Mouse (Mus musculus) myocyte (in vitro differentiated cells): ENCODE measurements around the gene Pla2g2e.

Experiments used
- POLR2A ChIP-seq: IDR thresholded peaks from one replicate; pipeline ENCODE4 v1.6.1; 2011; ENCODE audit warnings: low read depth, mild to moderate bottlenecking, control low read depth, moderate library complexity; ENCODE audit not compliant: insufficient read length
- POLR2AphosphoS2 ChIP-seq: IDR thresholded peaks from one replicate; pipeline ENCODE4 v1.6.1; 2011; ENCODE audit warnings: low read depth, control low read depth; ENCODE audit not compliant: insufficient read length
- SRF ChIP-seq: IDR thresholded peaks from one replicate; pipeline ENCODE4 v1.6.1; 2011; ENCODE audit warnings: low read depth; ENCODE audit not compliant: control insufficient read depth, insufficient read length
- TCF12 ChIP-seq: IDR thresholded peaks from one replicate; pipeline ENCODE4 v1.6.1; 2011; ENCODE audit warnings: mild to moderate bottlenecking, control low read depth; ENCODE audit not compliant: poor library complexity, insufficient read depth, severe bottlenecking
- TCF3 ChIP-seq: IDR thresholded peaks from one replicate; pipeline ENCODE4 v1.6.1; 2011; ENCODE audit warnings: low read depth, control low read depth; ENCODE audit not compliant: insufficient read length
- USF1 ChIP-seq: IDR thresholded peaks from one replicate; pipeline ENCODE4 v1.6.1; 2011; ENCODE audit warnings: low read depth, mild to moderate bottlenecking, control low read depth, moderate library complexity

DNA sequence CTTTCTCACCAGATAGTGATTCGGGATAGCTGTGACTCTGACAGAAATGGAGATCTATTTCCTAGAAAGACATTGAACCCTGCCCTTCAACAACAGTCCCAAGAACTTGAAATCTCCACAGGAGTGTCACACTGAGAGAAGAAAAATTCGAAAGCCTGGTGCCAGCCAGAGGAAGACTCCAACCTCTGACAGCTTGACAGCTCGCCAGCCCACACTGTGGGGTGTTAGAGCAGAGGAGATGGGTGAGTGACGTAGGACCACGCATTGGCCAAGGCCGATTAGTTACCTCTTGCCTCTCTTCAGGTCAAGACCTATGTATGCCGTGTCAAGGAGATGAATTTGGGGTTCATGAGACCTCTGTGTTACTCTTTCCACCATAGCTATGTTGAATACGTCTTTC, 37.0 kb upstream of the Pla2g2e start:
- TF ChIP-seq TCF3 (no peak), TCF12 (no peak), USF1 (no peak), POLR2A (no peak), SRF (no peak), POLR2AphosphoS2 (no peak)
